Mouse (Mus musculus): ENCODE data around the gene Adcy7. TPM values are rescaled to one million over a fixed set of nuclear protein-coding genes. Genes with fewer than 3 reads are reported as not detected.

Gene Adcy7
- polyA plus RNA-seq, 1 experiment from 2014 or later = 1.1 TPM

DNA sequence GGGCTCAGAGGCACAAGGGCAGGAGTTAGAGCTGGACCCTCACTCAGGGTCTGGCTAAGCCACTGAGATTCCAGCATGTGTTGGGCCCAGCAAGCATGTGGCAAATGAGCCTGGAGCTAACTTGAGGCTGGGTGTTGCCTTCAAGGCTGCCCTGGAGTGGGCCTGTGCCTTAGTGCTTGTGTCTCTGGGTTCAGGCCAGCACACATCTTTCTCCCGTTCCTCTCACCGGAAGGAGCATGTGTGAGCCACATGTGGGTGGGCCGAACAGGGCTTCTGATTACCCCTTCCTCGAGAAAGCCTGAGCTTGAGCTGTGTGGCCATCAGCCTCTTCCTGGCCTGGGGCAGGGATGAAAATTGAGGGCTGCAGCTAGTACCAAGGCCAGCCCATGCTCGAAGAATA is 45.1 kb downstream of the Adcy7 start:
- DNase-seq (ENCODE audit: low spot score) (no peak), ATAC-seq (no peak)
- no peak overlapping the region for H3K27ac ChIP-seq (ENCODE audit: low read depth, low read length)
- no peak overlapping the region for H3K4me2 ChIP-seq (ENCODE audit: low read length)
- no peak overlapping the region for H3K9ac ChIP-seq (ENCODE audit: low read length)
- no peaks in the 10 kb centered on the region for H3K36me3 ChIP-seq (ENCODE audit: control insufficient read depth, insufficient read depth, low read length)
- H3K4me3 ChIP-seq (ENCODE audit: low read depth, low read length) = no peak overlapping the region
- no peaks in the 10 kb centered on the region for H3K27me3 ChIP-seq (replicated peaks; ENCODE audit: control insufficient read depth, insufficient read depth, low read length)
- 75% methylated on average over 5 of the region's 5 CpGs for WGBS
- no peaks in the 10 kb centered on the region; the same call in 1 of the 2 replicates for H3K4me1 ChIP-seq (ENCODE audit: control insufficient read depth, insufficient read depth, low read length)
- H3K9me3 ChIP-seq (replicated peaks; ENCODE audit: control insufficient read depth, low read length) = no peaks in the 10 kb centered on the region

DNA sequence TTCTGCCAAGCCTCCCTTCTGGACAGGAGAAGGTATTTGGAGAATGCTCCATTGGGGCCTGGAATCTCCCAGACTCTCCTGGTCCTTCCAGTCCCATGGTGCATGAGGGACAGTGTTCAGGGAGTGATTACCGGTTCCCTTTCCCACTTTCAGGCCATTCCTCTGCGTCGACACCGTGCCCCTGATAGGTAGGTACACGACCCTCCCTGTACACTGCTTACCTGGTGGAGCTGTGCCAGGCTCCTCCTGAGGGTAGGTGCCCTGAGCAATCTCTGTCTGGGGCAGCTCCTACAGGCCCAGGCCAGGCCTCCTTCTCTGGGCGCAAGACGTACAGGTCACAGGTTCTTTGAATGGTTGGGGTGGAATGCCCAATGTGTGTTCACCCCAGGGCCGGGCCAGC is 45.9 kb downstream of the Adcy7 start:
- 96% methylated on average over 8 of the region's 8 CpGs for WGBS
- no peak overlapping the region for H3K9ac ChIP-seq (ENCODE audit: low read length)
- no peak for DNase-seq (ENCODE audit: low spot score)

DNA sequence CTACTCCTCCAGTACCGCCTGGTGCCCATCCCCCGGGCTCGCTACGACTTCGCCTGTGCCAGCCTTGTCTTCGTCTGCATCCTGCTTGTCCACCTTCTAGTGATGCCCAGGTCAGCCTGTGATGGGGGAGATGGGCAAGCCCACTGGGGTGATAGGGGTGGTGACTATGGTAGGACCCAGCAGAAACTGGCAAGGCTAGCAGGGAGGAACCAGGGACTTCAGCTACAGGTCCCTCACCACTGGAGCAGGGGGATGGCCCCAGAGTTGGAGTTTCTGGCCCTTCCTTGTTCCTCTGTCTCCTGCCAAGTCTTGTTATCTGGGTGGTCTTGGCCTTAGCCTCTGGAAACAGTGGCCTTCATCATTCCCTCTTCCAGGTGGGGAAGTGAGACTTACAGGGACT is 47.9 kb downstream of the Adcy7 start:
- Histone ChIP-seq H3K36me3 (ENCODE audit: control insufficient read depth, insufficient read depth, low read length) (peaks cover 5% of the 10 kb centered on the region; the same call in 1 of the 2 replicates), H3K4me1 (ENCODE audit: control insufficient read depth, insufficient read depth, low read length) (no peaks in the 10 kb centered on the region; the same call in 1 of the 2 replicates), H3K9me3 (replicated peaks; ENCODE audit: control insufficient read depth, low read length) (no peaks in the 10 kb centered on the region), H3K27ac (ENCODE audit: low read depth, low read length) (no peak overlapping the region), H3K27me3 (replicated peaks; ENCODE audit: control insufficient read depth, insufficient read depth, low read length) (no peaks in the 10 kb centered on the region), H3K4me3 (ENCODE audit: low read depth, low read length) (no peak overlapping the region), H3K9ac (ENCODE audit: low read length) (no peak overlapping the region), H3K4me2 (ENCODE audit: low read length) (no peak overlapping the region)
- DNase-seq (ENCODE audit: low spot score) (no peak), ATAC-seq (no peak)
- 93% methylated on average over 6 of the region's 6 CpGs for WGBS

More for the DNA sequence above, 45.9 kb downstream of the Adcy7 start:
- no peak overlapping the region for H3K4me2 ChIP-seq (ENCODE audit: low read length)
- H3K36me3 ChIP-seq (ENCODE audit: control insufficient read depth, insufficient read depth, low read length) = no peaks in the 10 kb centered on the region
- H3K4me1 ChIP-seq (ENCODE audit: control insufficient read depth, insufficient read depth, low read length) = no peaks in the 10 kb centered on the region; the same call in 1 of the 2 replicates
- no peak overlapping the region for H3K4me3 ChIP-seq (ENCODE audit: low read depth, low read length)
- H3K27ac ChIP-seq (ENCODE audit: low read depth, low read length) = no peak overlapping the region
- H3K27me3 ChIP-seq (replicated peaks; ENCODE audit: control insufficient read depth, insufficient read depth, low read length) = no peaks in the 10 kb centered on the region
- ATAC-seq = no peak
- H3K9me3 ChIP-seq (replicated peaks; ENCODE audit: control insufficient read depth, low read length) = no peaks in the 10 kb centered on the region

DNA sequence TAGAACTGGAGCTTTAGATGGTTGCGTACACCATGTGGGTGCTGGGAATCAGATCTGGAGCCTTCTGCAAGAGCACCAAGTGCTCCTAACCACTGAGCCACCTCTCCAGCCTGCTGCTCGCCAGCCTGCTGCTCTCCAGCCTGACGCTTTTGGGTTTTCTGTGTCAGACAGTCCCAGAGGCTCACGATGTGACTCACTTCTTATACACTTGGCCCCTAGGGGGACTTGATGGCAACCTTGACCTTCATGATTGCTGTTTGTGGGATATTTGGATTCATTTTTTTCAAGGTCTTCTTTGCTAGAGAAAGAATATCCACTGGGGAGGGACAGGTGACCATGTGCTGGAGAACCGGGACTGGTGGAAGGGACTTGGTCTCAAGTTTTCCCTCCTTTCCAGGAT is 49.2 kb downstream of the Adcy7 start:
- Histone ChIP-seq H3K27me3 (replicated peaks; ENCODE audit: control insufficient read depth, insufficient read depth, low read length) (no peaks in the 10 kb centered on the region), H3K9ac (ENCODE audit: low read length) (no peak overlapping the region), H3K36me3 (ENCODE audit: control insufficient read depth, insufficient read depth, low read length) (peaks cover 15% of the 10 kb centered on the region), H3K4me1 (ENCODE audit: control insufficient read depth, insufficient read depth, low read length) (no peaks in the 10 kb centered on the region; the same call in 1 of the 2 replicates), H3K27ac (ENCODE audit: low read depth, low read length) (no peak overlapping the region), H3K4me3 (ENCODE audit: low read depth, low read length) (no peak overlapping the region), H3K4me2 (ENCODE audit: low read length) (no peak overlapping the region), H3K9me3 (replicated peaks; ENCODE audit: control insufficient read depth, low read length) (no peaks in the 10 kb centered on the region)
- no peak for DNase-seq (ENCODE audit: low spot score)
- 92% methylated on average over 5 of the region's 5 CpGs for WGBS
- ATAC-seq = no peak

DNA sequence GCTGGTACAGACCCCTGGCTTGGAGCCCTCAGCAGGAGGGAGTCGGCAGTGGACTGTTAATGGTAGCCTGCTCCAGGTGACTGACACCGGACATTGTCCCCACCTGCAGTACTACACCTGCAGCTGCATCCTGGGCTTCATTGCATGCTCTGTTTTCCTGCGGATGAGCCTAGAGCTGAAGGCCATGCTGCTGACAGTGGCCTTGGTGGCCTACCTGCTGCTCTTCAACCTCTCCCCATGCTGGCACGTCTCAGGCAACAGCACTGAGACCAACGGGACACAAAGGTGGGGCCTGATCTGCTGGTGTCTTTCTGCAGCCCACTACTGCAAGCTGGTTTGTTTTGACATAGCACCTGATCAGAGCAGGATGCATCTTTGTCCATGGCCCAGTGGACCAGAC is 51.3 kb downstream of the Adcy7 start:
- no peaks in the 10 kb centered on the region for H3K9me3 ChIP-seq (replicated peaks; ENCODE audit: control insufficient read depth, low read length)
- no peak overlapping the region for H3K4me3 ChIP-seq (ENCODE audit: low read depth, low read length)
- DNase-seq (ENCODE audit: low spot score) = no peak
- peaks cover 35% of the 10 kb centered on the region for H3K36me3 ChIP-seq (ENCODE audit: control insufficient read depth, insufficient read depth, low read length)
- no peak overlapping the region for H3K4me2 ChIP-seq (ENCODE audit: low read length)
- H3K9ac ChIP-seq (ENCODE audit: low read length) = no peak overlapping the region
- H3K27ac ChIP-seq (ENCODE audit: low read depth, low read length) = no peak overlapping the region
- no peaks in the 10 kb centered on the region for H3K4me1 ChIP-seq (ENCODE audit: control insufficient read depth, insufficient read depth, low read length)
- H3K27me3 ChIP-seq (replicated peaks; ENCODE audit: control insufficient read depth, insufficient read depth, low read length) = no peaks in the 10 kb centered on the region
- 92% methylated on average over 5 of the region's 5 CpGs for WGBS
- ATAC-seq = no peak

DNA sequence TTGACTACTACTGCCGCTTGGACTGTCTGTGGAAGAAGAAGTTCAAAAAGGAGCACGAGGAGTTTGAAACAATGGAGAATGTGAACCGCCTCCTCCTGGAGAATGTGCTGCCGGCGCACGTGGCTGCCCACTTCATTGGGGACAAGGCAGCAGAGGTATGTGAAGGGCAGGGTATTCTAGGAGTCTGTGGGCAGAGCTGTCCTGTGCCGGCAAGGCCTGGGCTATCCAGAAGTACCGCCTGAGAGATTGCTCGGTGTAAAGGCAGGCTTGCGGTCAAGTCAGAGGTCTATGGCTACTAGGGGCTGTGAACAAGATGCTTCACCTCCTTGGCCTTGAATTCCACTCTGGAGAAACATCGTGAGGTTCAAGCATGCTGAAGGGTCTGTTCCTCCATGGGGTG is 52.6 kb downstream of the Adcy7 start:
- DNase-seq (ENCODE audit: low spot score) = no peak
- Histone ChIP-seq H3K4me2 (ENCODE audit: low read length) (no peak overlapping the region), H3K36me3 (ENCODE audit: control insufficient read depth, insufficient read depth, low read length) (peaks cover 47% of the 10 kb centered on the region), H3K9ac (ENCODE audit: low read length) (no peak overlapping the region), H3K4me1 (ENCODE audit: control insufficient read depth, insufficient read depth, low read length) (no peaks in the 10 kb centered on the region), H3K9me3 (replicated peaks; ENCODE audit: control insufficient read depth, low read length) (no peaks in the 10 kb centered on the region), H3K4me3 (ENCODE audit: low read depth, low read length) (no peak overlapping the region), H3K27ac (ENCODE audit: low read depth, low read length) (no peak overlapping the region), H3K27me3 (replicated peaks; ENCODE audit: control insufficient read depth, insufficient read depth, low read length) (no peaks in the 10 kb centered on the region)
- 90% methylated on average over 11 of the region's 11 CpGs for WGBS
- no peak for ATAC-seq

DNA sequence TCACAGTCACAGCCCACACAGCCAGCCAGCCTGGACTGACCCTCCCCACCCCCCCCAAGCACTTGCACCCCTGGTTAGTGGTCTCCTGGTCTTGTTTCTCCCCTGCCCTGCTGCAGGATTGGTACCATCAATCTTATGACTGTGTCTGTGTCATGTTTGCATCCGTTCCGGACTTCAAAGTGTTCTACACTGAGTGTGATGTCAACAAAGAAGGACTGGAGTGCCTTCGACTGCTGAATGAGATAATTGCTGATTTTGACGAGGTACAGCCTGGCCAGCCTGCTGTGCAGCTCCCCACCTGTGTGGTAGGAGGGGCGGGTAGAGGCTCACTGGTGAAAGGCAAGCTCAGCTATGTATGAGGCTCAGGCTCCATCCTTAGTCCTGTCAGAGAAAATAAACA is 53.0 kb downstream of the Adcy7 start:
- no peaks in the 10 kb centered on the region for H3K4me1 ChIP-seq (ENCODE audit: control insufficient read depth, insufficient read depth, low read length)
- no peak for DNase-seq (ENCODE audit: low spot score)
- no peak overlapping the region for H3K4me3 ChIP-seq (ENCODE audit: low read depth, low read length)
- WGBS = 55% methylated on average over 5 of the region's 5 CpGs
- no peak overlapping the region for H3K4me2 ChIP-seq (ENCODE audit: low read length)
- no peaks in the 10 kb centered on the region for H3K27me3 ChIP-seq (replicated peaks; ENCODE audit: control insufficient read depth, insufficient read depth, low read length)
- no peak for ATAC-seq
- no peak overlapping the region for H3K27ac ChIP-seq (ENCODE audit: low read depth, low read length)
- H3K9ac ChIP-seq (ENCODE audit: low read length) = no peak overlapping the region
- H3K9me3 ChIP-seq (replicated peaks; ENCODE audit: control insufficient read depth, low read length) = no peaks in the 10 kb centered on the region
- peaks cover 49% of the 10 kb centered on the region for H3K36me3 ChIP-seq (ENCODE audit: control insufficient read depth, insufficient read depth, low read length)

DNA sequence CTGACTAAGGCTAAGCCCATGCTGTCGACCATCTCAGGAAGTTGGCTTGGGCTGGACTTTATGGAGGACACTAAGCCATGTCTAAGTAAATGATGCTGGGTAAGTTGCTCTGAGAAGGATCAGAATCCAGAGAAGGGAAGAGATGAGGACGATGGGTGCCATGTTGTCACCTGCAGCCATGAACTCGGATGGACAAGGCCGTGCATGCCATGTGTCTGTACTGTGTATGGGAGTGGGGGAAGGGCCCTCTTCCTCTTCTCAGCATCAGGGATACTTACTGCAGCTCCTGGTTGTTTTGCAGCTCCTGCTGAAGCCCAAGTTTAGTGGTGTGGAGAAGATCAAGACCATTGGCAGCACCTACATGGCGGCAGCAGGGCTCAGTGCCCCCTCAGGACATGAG is 53.6 kb downstream of the Adcy7 start:
- H3K9me3 ChIP-seq (replicated peaks; ENCODE audit: control insufficient read depth, low read length) = no peaks in the 10 kb centered on the region
- 93% methylated on average over 5 of the region's 5 CpGs for WGBS
- no peaks in the 10 kb centered on the region for H3K4me1 ChIP-seq (ENCODE audit: control insufficient read depth, insufficient read depth, low read length)
- DNase-seq (ENCODE audit: low spot score) (no peak), ATAC-seq (no peak)
- H3K27ac ChIP-seq (ENCODE audit: low read depth, low read length) = no peak overlapping the region
- no peaks in the 10 kb centered on the region for H3K27me3 ChIP-seq (replicated peaks; ENCODE audit: control insufficient read depth, insufficient read depth, low read length)
- H3K4me2 ChIP-seq (ENCODE audit: low read length) = no peak overlapping the region
- H3K4me3 ChIP-seq (ENCODE audit: low read depth, low read length) = no peak overlapping the region
- peaks cover 49% of the 10 kb centered on the region for H3K36me3 ChIP-seq (ENCODE audit: control insufficient read depth, insufficient read depth, low read length)
- H3K9ac ChIP-seq (ENCODE audit: low read length) = no peak overlapping the region

DNA sequence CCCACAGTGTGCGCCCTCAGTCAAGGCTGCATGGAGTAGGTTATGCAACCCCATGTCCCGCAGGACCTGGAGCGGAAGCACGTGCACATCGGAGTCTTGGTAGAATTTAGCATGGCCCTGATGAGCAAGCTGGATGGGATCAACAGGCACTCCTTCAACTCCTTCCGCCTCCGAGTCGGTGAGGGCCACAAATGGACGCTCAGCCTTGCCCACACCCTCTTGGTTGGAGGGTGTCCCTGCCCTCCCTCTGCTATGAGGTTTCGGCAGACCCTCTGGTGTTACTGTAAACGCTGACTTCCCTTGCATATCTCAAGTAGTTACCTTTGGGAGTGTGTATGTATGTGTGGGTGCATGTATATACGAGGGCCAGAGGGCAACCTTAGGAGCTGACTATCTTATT is 54.1 kb downstream of the Adcy7 start:
- WGBS = 97% methylated on average over 12 of the region's 12 CpGs
- no peak overlapping the region for H3K4me3 ChIP-seq (ENCODE audit: low read depth, low read length)
- no peak for ATAC-seq
- no peak for DNase-seq (ENCODE audit: low spot score)
- H3K9me3 ChIP-seq (replicated peaks; ENCODE audit: control insufficient read depth, low read length) = no peaks in the 10 kb centered on the region
- no peak overlapping the region for H3K27ac ChIP-seq (ENCODE audit: low read depth, low read length)
- no peaks in the 10 kb centered on the region for H3K27me3 ChIP-seq (replicated peaks; ENCODE audit: control insufficient read depth, insufficient read depth, low read length)
- peaks cover 53% of the 10 kb centered on the region for H3K36me3 ChIP-seq (ENCODE audit: control insufficient read depth, insufficient read depth, low read length)
- no peak overlapping the region for H3K4me2 ChIP-seq (ENCODE audit: low read length)
- no peak overlapping the region for H3K9ac ChIP-seq (ENCODE audit: low read length)
- H3K4me1 ChIP-seq (ENCODE audit: control insufficient read depth, insufficient read depth, low read length) = no peaks in the 10 kb centered on the region
